Mouse (Mus musculus): ENCODE measurements around the gene Lipt2.

- TF ChIP-seq CTCF (conservative IDR thresholded peaks at IDR 0.05; ENCODE audit: insufficient read depth, insufficient read length, low read depth, low read length): no peak
- no peak for TF ChIP-seq POLR2A (IDR thresholded peaks at IDR 0.05; ENCODE audit: low read depth, low read length)
Observed at GRCm38 (mm10) chr7:100160006-100160405, 929 bp downstream of the Lipt2 start.

Data from kidney, adult 2 months (tissue).